Mouse (Mus musculus): ENCODE measurements around the gene Abcc8. TPM values are rescaled to one million over a fixed set of nuclear protein-coding genes. Genes with fewer than 3 reads are reported as not detected.

Gene Abcc8
- total RNA-seq (2021) = 10 to 100 TPM; 52.2 to 63.1 TPM
- long read RNA-seq, experiment 1, partial matches to known transcripts = 6 of 32 reads
- long read RNA-seq, experiment 1, other reads (novel, unspliced or antisense) = 26 of 32 reads
- long read RNA-seq, experiment 2, partial matches to known transcripts = 7 of 46 reads
- long read RNA-seq, experiment 2, other reads (novel, unspliced or antisense) = 39 of 46 reads

DNA sequence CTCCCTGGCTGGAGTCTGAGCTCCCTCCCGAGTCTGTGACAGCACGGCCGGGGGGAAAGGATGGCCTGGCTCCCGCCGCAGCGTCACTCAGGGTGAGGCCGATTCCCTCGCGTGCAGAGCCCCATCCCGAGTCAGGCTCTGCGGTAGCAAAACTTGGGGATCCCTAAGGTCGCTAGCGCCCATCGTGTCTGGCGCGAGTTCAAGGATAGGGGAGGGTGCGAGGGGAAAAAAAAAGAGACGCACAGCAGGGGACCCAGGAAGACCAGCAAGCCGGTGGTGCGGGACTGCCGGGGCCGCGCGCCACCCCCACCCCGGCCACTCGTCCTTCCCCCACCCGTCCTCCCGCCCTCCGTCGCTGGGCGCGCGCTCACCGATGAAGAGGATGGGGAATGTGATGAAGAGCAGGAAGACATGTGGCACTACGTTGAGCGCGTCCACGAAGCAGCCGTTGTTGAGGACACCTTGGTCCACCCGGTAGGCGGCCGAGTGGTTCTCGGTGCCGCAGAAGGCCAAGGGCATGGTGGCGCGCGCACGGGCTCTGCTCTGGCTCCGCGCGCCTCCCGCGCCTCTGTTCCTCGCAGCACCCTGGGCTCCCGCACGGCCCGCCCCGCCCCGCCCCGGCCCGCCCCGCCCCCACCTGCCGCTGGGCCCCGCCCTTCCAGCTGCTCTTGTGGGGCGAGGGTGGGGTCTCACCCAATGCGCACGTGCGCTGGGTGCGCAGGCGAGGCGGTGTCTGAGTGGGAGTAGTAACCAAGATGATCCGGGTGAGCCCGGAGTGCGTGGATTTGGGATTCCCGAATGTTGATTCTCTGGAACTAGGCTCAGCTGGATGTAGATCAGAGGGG lies at the start of gene Abcc8:
Gene Abcc8 (minus strand): TSS at position 603 of the 845 bp plus-strand sequence.
- Histone ChIP-seq H3K4me3 (peak within 1 kb of the TSS; percentile 63), H3K27ac (peak within 1 kb of the TSS; percentile 88)
- TF ChIP-seq CTCF (conservative IDR thresholded peaks at IDR 0.05) = 0 out of 2 replicates have a peak, but pooled peaks have one; percentile 8
- DNase-seq (ENCODE audit: low spot score in 2 of 2) = peak in 1 of 2 experiments; percentile 41

DNA sequence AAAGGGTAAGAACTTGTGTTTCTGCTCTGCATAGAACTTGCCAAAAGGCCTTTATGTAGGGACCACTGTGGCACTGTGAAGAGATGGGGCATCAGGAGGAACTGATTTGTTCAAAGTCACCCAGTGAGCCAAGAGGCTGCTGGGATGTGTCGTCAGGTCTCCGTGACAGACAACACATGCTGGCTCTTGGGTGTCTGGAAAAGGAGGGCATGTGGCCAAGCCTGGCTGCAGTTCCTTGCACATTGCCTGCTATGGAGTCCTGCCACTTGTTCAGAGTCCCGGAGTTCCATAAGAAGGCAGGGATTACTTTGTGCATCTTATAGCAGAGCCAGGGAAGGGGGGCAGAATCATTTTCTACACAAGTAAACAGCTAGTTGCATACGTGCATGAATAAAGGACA lies 47.1 kb upstream of the Abcc8 start:
- H3K27ac ChIP-seq = no peak overlapping the region
- DNase-seq (ENCODE audit: low spot score in 2 of 2) = peak in 1 of 2 experiments; percentile 19
- no peak for TF ChIP-seq CTCF (conservative IDR thresholded peaks at IDR 0.05)
- no peak overlapping the region for H3K4me3 ChIP-seq

DNA sequence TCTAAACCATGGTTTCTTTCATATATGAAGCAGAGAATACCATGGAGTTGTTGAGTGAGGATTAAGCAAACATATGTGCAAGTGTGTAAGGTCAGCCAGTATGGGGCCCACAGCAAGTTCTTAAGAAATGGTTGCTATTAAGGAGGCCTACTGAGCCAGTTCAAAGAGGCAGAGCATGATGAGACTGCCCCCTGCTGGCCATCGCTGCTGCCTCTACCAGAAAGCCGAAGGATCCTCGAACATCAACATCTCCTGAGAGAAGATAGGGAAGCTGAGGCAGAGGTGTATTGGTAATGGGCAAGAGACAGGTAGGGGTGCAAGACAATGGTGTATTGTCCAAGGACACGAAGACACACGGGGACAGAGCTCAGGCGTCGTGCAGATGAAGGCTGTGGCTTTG lies 46.4 kb upstream of the Abcc8 start:
- TF ChIP-seq CTCF (conservative IDR thresholded peaks at IDR 0.05) = peak; percentile 88
- Histone ChIP-seq H3K4me3 (no peak overlapping the region), H3K27ac (no peak overlapping the region)
- DNase-seq (ENCODE audit: low spot score in 2 of 2) = peak; percentile 32 to 73

DNA sequence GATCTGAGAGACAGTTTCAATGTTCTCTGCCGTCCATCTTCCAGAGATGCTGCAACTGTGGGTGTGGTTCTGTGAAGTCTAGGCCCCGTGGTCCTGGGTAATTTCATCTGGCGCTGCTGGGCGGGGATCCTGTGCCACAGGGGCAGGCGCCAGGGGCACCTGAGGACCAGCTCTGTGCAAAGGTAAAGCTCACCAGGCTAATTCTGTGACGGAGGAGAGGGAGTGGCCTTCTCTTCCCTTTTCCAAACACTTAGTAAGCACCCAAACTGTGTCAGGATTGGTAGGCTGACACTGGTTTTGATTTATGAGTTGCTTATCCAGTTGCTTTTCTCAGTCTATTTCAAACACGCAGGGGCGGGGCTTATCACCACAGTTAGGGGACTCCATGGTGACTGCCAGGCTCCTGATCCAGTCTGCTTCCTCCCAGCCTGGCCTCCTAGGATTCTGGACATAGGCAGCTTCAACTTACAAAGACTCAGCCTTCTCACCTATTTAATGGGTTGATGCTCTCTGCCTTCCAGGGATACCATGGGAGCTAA lies 40.8 kb upstream of the Abcc8 start:
- DNase-seq (ENCODE audit: low spot score in 2 of 2) = no peak
- no peak overlapping the region for H3K4me3 ChIP-seq
- TF ChIP-seq CTCF (conservative IDR thresholded peaks at IDR 0.05) = no peak
- no peak overlapping the region for H3K27ac ChIP-seq

DNA sequence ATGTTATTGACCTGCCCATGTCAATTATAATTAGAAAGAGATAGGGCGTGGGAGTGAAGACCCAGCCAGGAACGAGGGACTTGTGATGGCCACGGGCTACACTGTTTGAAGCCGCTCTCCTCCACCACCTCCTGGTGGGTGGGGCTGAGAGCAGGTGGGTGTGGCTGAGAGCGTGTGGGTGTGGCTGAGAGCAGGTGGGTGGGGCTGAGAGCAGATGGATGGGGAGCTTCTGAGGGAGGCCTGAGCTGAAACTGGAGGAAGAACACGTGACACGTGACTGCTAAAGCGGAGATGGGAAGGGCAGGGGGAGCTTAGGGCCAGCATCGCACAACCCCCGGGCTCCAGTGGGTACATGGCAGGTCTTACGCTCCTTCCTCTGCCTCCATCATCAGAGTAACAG lies 38.6 kb upstream of the Abcc8 start:
- Histone ChIP-seq H3K4me3 (no peak overlapping the region), H3K27ac (no peak overlapping the region)
- no peak for DNase-seq (ENCODE audit: low spot score in 2 of 2)
- no peak for TF ChIP-seq CTCF (conservative IDR thresholded peaks at IDR 0.05)

DNA sequence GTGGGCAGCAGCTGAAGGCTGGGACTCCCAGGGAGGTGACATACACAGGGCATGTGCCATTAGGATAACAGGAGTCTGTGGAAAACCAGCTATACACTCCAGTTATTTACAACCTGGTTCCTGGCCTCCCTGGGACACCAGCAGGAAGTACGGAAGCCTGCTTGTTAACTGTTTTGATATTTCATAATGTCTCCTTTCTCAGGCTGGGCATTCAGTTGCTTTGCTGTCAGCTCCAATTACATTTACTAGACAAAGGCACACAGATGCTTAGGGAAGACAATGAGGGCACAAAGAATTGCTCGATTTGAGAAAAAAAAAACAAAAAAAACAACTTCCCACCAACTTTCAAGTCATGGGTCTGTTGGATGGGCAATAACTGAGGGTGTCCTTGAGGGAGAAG lies 36.6 kb upstream of the Abcc8 start:
- no peak for DNase-seq (ENCODE audit: low spot score in 2 of 2)
- no peak overlapping the region for H3K4me3 ChIP-seq
- no peak for TF ChIP-seq CTCF (conservative IDR thresholded peaks at IDR 0.05)

DNA sequence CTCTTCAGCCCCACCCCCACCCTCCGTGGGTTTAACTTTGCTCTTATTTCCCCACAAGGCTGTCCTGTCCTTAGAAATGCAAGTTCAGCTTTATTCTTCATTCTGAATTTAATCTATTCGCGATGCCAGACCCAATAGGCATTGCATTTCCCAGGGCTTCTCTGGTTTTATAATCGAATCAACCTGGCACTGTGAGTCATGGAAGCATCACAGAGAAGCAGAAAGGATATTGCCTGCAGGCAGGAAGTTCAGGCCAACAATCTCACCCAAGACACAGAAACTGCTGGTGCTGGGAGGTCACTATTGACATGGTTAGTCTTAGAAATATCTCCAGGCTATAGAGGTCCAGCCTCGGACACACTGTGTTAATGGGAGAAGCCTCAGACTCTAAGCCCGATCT lies 30.4 kb upstream of the Abcc8 start:
- TF ChIP-seq CTCF (conservative IDR thresholded peaks at IDR 0.05) = no peak
- Histone ChIP-seq H3K4me3 (no peak overlapping the region), H3K27ac (no peak overlapping the region)
- no peak for DNase-seq (ENCODE audit: low spot score in 2 of 2)

More for the DNA sequence above, 36.6 kb upstream of the Abcc8 start:
- no peak overlapping the region for H3K27ac ChIP-seq

DNA sequence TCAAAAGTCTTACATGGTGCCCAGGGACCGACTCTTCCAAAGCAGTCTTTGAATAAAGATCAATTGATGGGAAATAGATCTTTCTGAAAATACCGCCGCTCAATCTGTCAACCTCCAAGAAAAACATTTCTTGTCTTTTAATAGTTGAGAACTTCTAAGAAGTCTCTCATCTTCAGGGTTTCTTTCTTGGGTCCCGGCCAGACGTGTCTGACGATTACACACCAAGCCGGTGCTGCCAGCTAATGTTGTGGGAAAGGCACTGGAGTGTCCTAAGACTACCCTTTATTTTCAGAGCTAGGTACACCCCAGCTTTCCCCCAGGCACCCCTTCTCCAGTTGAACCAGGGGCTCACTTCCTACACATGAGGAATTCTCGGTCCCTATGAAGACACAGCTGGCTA lies 28.3 kb upstream of the Abcc8 start:
- Histone ChIP-seq H3K4me3 (no peak overlapping the region), H3K27ac (no peak overlapping the region)
- TF ChIP-seq CTCF (conservative IDR thresholded peaks at IDR 0.05) = no peak
- peak in 1 of 2 experiments; percentile 31 for DNase-seq (ENCODE audit: low spot score in 2 of 2)

DNA sequence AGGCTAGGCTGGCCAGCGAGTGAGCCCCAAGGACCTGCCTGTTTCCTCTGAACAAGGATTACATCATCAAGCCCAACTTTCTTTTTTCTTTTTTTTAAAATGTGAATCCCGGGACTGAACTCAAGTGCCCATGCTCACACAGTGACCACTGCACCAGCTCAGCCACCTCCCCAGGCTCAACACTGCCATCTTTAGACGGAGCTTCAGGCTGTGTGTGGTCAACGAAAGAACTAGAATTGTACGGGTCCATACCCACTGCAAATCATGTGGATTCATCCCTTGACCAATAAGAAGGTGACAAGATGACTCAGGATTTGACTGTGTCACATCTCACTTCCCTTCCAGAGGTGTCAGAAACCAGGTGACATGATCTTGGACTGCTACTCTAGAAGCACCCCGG lies 24.9 kb upstream of the Abcc8 start:
- no peak overlapping the region for H3K27ac ChIP-seq
- DNase-seq (ENCODE audit: low spot score in 2 of 2) = no peak
- H3K4me3 ChIP-seq = no peak overlapping the region
- TF ChIP-seq CTCF (conservative IDR thresholded peaks at IDR 0.05) = peak; percentile 43

DNA sequence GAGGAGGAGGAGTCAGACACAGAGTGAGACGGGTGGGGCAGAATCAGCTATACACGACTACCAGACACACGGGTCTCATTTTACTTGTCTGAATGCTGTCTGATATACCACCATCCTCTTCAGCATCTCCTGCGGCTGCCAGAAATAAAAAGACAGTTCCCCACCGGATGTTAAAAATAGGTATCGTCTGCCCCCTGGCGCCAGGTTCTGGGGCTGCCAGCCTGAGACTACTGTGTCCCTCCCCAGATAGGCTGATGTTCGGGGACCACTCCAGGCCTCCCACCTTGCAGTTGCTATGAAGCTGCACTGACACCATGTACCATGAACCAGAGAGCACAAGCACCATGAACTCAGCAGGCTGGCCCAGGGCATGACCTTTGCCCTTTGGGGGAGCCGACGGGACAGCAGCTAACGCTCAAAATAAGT lies 24.2 kb upstream of the Abcc8 start:
- Histone ChIP-seq H3K4me3 (no peak overlapping the region), H3K27ac (no peak overlapping the region)
- peak; percentile 54 to 76 for DNase-seq (ENCODE audit: low spot score in 2 of 2)
- peak; percentile 83 for TF ChIP-seq CTCF (conservative IDR thresholded peaks at IDR 0.05)

DNA sequence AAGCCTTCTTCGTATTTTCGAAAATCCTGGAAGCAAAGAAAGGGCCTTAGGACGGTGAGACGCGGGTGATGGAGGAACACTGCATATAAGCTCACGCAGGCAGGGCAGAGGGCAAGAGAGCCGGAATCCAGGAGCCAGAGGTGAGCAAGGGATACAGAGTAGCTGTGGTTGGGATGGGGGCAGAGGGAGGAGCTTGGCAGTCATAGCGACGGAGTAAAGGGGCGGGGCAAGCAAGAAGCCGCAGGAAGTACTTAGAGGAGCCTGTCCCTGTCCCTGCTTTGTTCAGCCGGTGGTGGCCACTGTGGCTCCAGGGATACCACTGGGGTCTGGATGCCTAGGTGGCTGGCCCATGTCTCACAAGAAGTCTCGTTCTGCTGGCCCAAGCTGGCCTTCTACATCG lies 21.8 kb upstream of the Abcc8 start:
- no peak for TF ChIP-seq CTCF (conservative IDR thresholded peaks at IDR 0.05)
- H3K4me3 ChIP-seq = no peak overlapping the region
- no peak for DNase-seq (ENCODE audit: low spot score in 2 of 2)
- no peak overlapping the region for H3K27ac ChIP-seq

DNA sequence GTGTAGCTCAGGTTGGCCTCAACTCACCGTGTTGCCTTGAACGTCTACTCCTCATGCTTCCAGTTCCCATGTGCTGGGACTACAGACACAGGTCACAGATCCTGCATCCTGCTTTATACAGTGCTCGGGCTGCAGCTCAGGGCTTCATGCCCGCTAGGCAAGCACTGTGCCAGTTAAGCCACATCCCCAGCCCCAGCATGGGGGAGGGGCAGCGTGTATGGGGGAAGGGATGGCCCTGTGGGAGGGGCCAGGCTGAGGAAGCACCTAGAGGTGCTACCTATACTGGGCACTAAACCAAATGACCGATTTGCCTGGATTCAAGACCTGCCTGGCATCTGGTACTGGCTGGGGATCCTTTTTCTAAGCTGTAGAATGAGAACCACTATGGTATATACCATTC lies 20.2 kb upstream of the Abcc8 start:
- DNase-seq (ENCODE audit: low spot score in 2 of 2) = no peak
- no peak overlapping the region for H3K27ac ChIP-seq
- TF ChIP-seq CTCF (conservative IDR thresholded peaks at IDR 0.05) = no peak
- H3K4me3 ChIP-seq = no peak overlapping the region

DNA sequence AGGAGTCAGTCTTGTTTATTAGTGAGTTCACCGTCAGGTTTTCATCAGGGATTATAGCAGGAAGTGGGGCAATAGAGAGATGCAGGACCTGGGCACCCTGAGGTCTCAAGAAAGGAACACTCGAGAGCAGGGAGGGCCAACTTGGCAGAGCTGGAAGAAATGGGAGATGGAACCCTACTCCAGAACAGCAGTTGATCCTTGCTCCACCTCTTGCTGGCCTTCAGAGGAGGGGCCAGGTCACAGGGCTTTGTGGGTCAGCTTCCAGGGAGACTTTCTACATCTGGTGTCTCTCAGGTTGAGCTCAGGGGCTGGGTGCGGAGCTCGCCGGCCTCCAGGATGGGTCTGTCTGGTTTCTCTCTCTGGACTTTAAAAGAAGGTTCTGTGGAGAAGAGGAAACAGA lies 15.5 kb upstream of the Abcc8 start:
- no peak for DNase-seq (ENCODE audit: low spot score in 2 of 2)
- no peak overlapping the region for H3K27ac ChIP-seq
- TF ChIP-seq CTCF (conservative IDR thresholded peaks at IDR 0.05) = no peak

More for the DNA sequence above, 15.5 kb upstream of the Abcc8 start:
- H3K4me3 ChIP-seq = no peak overlapping the region
